Mouse (Mus musculus): Measurements from ENCODE around the gene Gstp2. TPM values are rescaled to one million over a fixed set of nuclear protein-coding genes. Genes with fewer than 3 reads are reported as not detected.
"Not testable (repeated sequence)": the region's sequence is repeated elsewhere in the genome, so short reads cannot be mapped to it uniquely, and the experiment has no call there.

The Gstp2 gene
- polyA plus RNA-seq, 1 experiment from 2014 or later: 6.4 TPM

GRCm38 (mm10) chr19:4066877-4067276 lies 21.1 kb upstream of the Gstp2 start:
- no peak overlapping the region for H3K9ac ChIP-seq (replicated peaks)
- no peak overlapping the region for H3K4me2 ChIP-seq (ENCODE audit: low read depth, low read length)
- no peaks in the 10 kb centered on the region for H3K9me3 ChIP-seq (ENCODE audit: low read length)
- no peaks in the 10 kb centered on the region for H3K36me3 ChIP-seq (replicated peaks; ENCODE audit: insufficient read depth, low read length)
- H3K4me3 ChIP-seq (ENCODE audit: low read depth, low read length): no peak overlapping the region
- ATAC-seq (no peak), DNase-seq (no peak)
- H3K27ac ChIP-seq (ENCODE audit: low read depth): peak overlapping the region; percentile 93
- no peaks in the 10 kb centered on the region for H3K27me3 ChIP-seq (ENCODE audit: insufficient read depth, low read length)
- H3K4me1 ChIP-seq (ENCODE audit: insufficient read depth): peaks cover 10% of the 10 kb centered on the region; the same call in 1 of the 2 replicates
- TF ChIP-seq EP300 (IDR thresholded peaks at IDR 0.05; ENCODE audit: low read depth): no peak
- TF ChIP-seq CTCF (IDR thresholded peaks at IDR 0.05; ENCODE audit: low read depth): no peak

- Histone ChIP-seq H3K9ac (replicated peaks) (no peak overlapping the region; the same call in 1 of the 2 replicates), H3K27me3 (ENCODE audit: insufficient read depth, low read length) (no peaks in the 10 kb centered on the region), H3K27ac (ENCODE audit: low read depth) (peak overlapping the region; percentile 93), H3K4me2 (ENCODE audit: low read depth, low read length) (no peak overlapping the region), H3K9me3 (ENCODE audit: low read length) (no peaks in the 10 kb centered on the region), H3K36me3 (replicated peaks; ENCODE audit: insufficient read depth, low read length) (no peaks in the 10 kb centered on the region), H3K4me1 (ENCODE audit: insufficient read depth) (peaks cover 10% of the 10 kb centered on the region; the same call in 1 of the 2 replicates), H3K4me3 (ENCODE audit: low read depth, low read length) (no peak overlapping the region)
- WGBS (ENCODE audit: insufficient replicate concordance): 62% methylated on average over 6 of the region's 6 CpGs
- no peak for DNase-seq
- TF ChIP-seq EP300 (IDR thresholded peaks at IDR 0.05; ENCODE audit: low read depth) (no peak), CTCF (IDR thresholded peaks at IDR 0.05; ENCODE audit: low read depth) (no peak)
- ATAC-seq: peak; percentile 56
Measured at GRCm38 (mm10) chr19:4066280-4066679, 20.5 kb upstream of the Gstp2 start.

- not testable (repeated sequence) for H3K4me2 ChIP-seq (ENCODE audit: low read depth, low read length); H3K4me3 ChIP-seq (ENCODE audit: low read depth, low read length); H3K9me3 ChIP-seq (ENCODE audit: low read length); DNase-seq; H3K4me1 ChIP-seq (ENCODE audit: insufficient read depth); ATAC-seq; H3K27me3 ChIP-seq (ENCODE audit: insufficient read depth, low read length); H3K36me3 ChIP-seq (replicated peaks; ENCODE audit: insufficient read depth, low read length); H3K27ac ChIP-seq (ENCODE audit: low read depth)
- no CpG with 5 or more reads among the region's 11 CpGs for WGBS (ENCODE audit: insufficient replicate concordance)
- H3K9ac ChIP-seq (replicated peaks): peak overlapping the region; percentile 50
Measured at GRCm38 (mm10) chr19:4064501-4064900, 18.7 kb upstream of the Gstp2 start.

- H3K36me3 ChIP-seq (replicated peaks; ENCODE audit: insufficient read depth, low read length); H3K9me3 ChIP-seq (ENCODE audit: low read length); H3K4me2 ChIP-seq (ENCODE audit: low read depth, low read length); H3K27me3 ChIP-seq (ENCODE audit: insufficient read depth, low read length); DNase-seq; ATAC-seq; H3K9ac ChIP-seq (replicated peaks); H3K4me3 ChIP-seq (ENCODE audit: low read depth, low read length): not testable (repeated sequence)
- peaks cover 15% of the 10 kb centered on the region for H3K4me1 ChIP-seq (ENCODE audit: insufficient read depth)
- 36% methylated on average over 2 of the region's 4 CpGs for WGBS (ENCODE audit: insufficient replicate concordance)
- H3K27ac ChIP-seq (ENCODE audit: low read depth): peak overlapping the region; percentile 80
Measured at GRCm38 (mm10) chr19:4063357-4063756, 17.5 kb upstream of the Gstp2 start.

GRCm38 (mm10) chr19:4060899-4061465 lies 15.2 kb upstream of the Gstp2 start:
- Histone ChIP-seq H3K9me3 (ENCODE audit: low read length) (no peaks in the 10 kb centered on the region), H3K4me3 (ENCODE audit: low read depth, low read length) (no peak overlapping the region), H3K9ac (replicated peaks) (no peak overlapping the region), H3K27me3 (ENCODE audit: insufficient read depth, low read length) (no peaks in the 10 kb centered on the region), H3K27ac (ENCODE audit: low read depth) (peak overlapping the region; percentile 81), H3K4me2 (ENCODE audit: low read depth, low read length) (no peak overlapping the region), H3K36me3 (replicated peaks; ENCODE audit: insufficient read depth, low read length) (no peaks in the 10 kb centered on the region), H3K4me1 (ENCODE audit: insufficient read depth) (peaks cover 28% of the 10 kb centered on the region)
- ATAC-seq (peak; percentile 73), DNase-seq (peak; percentile 50)
- 76% methylated on average over 6 of the region's 6 CpGs for WGBS (ENCODE audit: insufficient replicate concordance)
- TF ChIP-seq EP300 (IDR thresholded peaks at IDR 0.05; ENCODE audit: low read depth) (no peak; the same call in 1 of the 2 replicates), CTCF (IDR thresholded peaks at IDR 0.05; ENCODE audit: low read depth) (no peak)

GRCm38 (mm10) chr19:4060044-4060898 lies 14.4 kb upstream of the Gstp2 start:
- H3K4me2 ChIP-seq (ENCODE audit: low read depth, low read length): not testable (repeated sequence)
- H3K27ac ChIP-seq (ENCODE audit: low read depth): peak overlapping the region; percentile 93

More at GRCm38 (mm10) chr19:4060044-4060898, 14.4 kb upstream of the Gstp2 start:
- 88% methylated on average over 8 of the region's 8 CpGs for WGBS (ENCODE audit: insufficient replicate concordance)
- H3K9me3 ChIP-seq (ENCODE audit: low read length); H3K9ac ChIP-seq (replicated peaks); H3K4me3 ChIP-seq (ENCODE audit: low read depth, low read length); H3K27me3 ChIP-seq (ENCODE audit: insufficient read depth, low read length); H3K36me3 ChIP-seq (replicated peaks; ENCODE audit: insufficient read depth, low read length): not testable (repeated sequence)
- H3K4me1 ChIP-seq (ENCODE audit: insufficient read depth): peaks cover 34% of the 10 kb centered on the region
- DNase-seq (peak; percentile 60), ATAC-seq (peak; percentile 46)
- TF ChIP-seq CTCF (IDR thresholded peaks at IDR 0.05; ENCODE audit: low read depth) (peak; percentile 42), EP300 (IDR thresholded peaks at IDR 0.05; ENCODE audit: low read depth) (peak; percentile 52)

Data from liver, postnatal 0 days (tissue).